Mouse (Mus musculus) testis, postnatal 10 days (tissue): ENCODE results near the gene Gtpbp1.
A peak's percentile ranks its signal among the peaks of the same experiment; 100 is the strongest.

Experiments
- DNase-seq: peaks from one replicate; pipeline ENCODE4 v3.0.0; 2021; ENCODE audit warnings: low spot score

Gene Gtpbp1

DNA sequence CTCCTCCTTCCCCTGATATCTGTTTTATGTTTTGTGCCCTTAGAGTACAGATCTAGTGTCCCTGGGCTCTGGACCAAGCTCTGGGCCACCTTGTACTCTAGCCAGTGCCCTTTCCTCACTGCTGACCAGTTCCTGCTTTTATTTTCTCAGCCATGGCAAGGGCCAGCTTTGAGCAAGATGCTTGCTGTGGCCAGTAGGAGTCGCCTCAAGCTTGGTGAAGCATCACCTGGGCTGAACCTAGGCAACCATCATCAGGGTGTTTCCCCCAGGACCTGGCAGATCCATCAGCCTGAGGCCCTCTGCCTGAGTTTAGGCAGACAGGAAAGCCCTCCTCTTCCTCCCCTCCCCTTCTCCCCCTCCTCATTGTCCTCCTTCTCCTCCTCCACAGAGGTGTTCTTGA lies 32.8 kb downstream of the Gtpbp1 start:
- DNase-seq, result peak; percentile 62

DNA sequence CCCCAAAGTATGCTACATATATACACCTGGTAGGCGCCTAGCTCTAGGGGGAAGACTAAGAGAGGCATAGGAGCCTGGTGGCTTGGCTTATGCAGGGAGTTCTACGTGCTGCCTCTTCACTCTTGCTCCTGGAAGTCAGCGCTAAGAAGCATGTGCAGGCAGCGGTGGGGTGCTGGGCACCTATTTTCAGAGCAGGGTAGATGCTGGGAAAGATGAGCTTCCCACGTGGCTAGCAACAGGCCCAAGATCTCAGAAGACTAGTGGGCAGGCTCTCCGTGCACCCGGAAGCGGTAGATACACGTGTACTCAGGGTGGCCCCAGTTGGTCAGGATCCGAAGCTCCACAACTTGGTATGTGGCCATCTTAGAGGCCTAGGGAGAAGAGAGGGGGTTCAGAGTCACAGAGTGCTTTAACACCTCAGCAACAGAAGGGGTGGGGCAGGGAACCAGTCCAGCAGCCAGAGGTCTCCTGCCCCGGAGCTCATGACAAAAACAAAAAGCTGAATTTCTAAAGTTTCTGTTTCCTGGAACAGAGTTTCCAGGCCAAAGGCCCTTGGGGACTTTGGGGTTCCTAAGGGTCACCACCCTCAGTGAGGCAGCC lies 34.6 kb downstream of the Gtpbp1 start:
- no peak for DNase-seq

DNA sequence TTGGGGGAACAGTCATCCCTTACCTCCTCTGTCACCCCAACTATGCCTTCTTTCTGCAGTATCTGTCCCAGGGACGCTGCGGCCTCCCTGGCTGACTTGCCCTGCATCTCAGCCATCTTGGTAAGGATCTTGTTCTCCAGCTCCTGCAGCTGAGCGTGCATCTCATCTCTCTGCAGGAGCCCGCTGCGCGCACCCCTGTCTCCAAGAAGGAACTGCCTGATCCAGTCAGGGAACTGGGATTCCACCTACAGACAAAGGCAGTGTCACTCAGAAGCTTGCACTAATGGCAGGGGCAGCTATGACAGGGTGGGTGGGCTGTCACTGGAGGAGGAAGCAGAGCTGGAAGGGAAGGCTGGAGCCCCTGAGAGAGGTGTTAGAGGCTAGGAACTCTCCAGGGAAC lies 37.2 kb downstream of the Gtpbp1 start:
- no peak for DNase-seq

DNA sequence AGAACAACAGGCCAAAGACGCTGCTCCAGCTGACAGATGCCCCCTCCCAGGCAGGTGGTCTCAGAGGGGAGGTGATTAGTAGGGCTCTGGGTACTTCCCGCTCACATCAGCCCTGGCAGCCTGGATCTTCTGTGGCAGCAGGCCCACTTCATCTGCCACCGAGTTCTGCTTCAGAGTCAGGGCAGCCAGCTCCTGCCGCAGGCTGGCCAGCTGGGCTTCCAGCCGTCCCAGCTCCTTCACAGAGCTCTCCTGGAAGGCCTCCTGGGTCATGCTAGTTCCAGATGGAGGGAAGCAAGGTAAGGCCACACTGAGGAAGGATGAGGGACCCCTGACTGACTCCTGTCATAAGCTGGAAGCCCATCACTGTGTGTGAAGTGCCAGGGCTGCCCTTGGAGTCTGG lies 37.7 kb downstream of the Gtpbp1 start:
- DNase-seq, result no peak

DNA sequence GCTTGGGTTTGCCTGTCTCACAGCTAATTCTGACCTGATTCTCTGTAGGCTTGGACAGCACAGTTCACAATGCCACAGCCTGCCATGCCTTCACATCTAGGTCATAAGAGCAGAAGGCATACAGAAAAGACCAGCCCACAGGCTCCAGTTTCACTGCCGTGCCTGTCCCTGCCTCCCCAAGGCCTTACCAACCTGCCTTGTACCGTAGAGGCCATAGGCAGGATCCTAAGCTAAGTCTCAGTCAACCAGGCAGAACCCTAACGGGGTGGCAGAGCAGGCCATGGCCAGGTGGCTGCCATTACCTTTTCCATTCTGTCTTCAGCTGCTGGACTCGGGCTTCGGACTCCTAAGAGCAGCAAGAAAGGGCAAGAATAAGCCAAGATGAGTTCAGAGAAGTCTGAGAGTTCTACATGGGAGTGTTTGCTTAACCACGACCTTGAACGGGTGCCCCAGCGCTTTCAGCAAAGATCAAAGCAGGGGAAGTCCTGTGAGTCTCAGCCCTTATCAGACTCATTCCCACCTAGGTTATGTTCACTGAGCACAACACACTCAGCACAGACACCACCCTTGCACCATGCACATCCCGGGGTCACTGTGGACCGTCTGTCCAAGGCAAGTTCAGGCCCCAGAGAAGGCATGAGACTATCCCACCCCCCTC lies 38.2 kb downstream of the Gtpbp1 start:
- DNase-seq, result no peak

DNA sequence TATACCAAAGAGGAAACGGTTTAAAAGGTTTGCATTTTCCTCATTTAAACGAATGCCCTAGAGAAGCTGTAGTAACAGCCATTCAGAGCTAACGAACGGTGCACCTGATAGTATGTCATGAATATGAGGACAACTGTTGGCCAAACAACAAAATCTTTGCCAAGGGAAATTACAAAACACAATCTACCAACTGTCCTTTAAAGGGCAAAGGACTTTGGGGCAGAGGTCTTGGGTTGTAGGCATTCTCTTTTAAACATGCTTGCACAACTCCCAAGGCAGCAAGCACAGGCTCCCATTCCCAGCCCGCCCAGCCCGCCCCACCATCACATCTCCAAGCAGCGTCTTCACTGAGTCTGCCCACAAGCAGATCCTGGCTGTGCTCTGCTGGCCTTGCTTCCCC lies 40.9 kb downstream of the Gtpbp1 start:
- no peak for DNase-seq

DNA sequence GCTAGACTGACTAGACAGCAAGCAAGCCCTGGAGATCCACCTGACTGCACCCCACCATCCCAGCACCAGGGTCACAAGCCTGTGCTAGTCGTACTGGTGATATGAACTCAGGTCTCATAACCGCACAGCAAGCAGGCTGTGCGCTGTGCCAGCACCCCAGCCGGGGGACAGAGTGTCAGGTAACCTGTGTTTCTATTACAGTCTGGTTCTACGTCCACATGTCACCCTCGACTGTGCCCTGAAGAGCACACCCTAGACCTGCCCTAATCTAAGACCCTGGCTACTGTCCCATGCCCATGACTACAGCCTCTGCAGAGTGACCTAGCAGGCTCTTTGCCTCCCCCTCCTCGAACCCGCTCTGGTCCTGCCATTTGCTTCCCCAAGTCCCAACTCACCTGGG lies 42.5 kb downstream of the Gtpbp1 start:
- no peak for DNase-seq

DNA sequence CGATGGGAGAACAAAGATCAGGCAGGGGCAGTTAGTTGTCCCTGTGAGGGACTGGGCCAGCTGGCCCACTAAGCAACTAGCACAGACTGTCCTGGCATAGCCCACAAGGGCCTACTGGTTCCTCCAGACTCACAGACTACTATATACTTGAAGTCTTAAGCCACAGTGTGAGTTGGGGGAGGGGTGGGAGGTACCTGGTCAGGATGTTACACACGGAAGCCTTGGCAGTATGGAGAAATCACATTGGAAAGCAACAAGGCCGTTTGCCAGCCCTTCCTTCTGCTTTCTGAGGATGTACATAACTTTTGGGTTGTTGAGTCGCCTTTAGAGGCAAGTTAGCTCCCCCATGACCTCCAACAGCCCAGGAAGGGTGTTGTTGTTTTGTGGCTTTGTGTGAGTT lies 43.0 kb downstream of the Gtpbp1 start:
- no peak for DNase-seq

DNA sequence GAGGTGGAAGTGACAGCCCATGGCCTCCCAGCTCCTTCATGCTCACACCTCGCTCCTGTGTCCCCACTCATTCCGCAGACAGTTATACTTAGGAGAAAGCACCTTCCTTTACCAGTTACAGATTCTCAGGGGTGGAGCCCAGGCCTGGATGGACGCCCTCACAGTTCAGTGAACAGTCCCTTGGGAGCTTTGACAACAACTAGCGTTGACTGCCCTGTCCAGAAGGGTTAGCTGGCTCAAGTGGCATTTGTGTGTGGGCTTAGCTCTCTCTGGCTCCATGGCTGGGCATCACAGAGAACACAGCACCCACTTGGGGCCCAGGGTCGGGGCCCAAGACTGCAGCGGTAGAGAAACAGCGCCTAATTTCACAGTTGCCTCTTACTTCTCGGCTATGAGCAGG lies 43.7 kb downstream of the Gtpbp1 start:
- no peak for DNase-seq

DNA sequence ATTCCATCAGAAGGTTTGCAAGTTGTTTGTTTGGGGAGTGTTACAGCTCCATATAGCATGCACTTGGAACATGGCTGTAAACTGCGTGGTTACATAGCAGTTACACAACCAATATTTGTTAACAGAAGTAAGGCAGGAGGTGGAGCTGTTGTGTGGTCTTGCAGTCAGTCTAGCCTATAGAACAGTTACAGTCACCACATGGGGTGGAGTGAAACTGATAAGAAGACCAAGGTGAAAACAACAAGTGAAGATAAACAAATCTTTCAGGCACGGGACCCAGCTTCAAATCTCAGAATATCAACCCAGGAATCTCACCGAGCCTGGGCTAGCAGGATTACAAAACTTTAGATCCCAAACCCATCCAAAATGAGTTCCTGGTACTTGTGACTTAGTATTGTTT lies 50.1 kb downstream of the Gtpbp1 start:
- DNase-seq, result no peak

DNA sequence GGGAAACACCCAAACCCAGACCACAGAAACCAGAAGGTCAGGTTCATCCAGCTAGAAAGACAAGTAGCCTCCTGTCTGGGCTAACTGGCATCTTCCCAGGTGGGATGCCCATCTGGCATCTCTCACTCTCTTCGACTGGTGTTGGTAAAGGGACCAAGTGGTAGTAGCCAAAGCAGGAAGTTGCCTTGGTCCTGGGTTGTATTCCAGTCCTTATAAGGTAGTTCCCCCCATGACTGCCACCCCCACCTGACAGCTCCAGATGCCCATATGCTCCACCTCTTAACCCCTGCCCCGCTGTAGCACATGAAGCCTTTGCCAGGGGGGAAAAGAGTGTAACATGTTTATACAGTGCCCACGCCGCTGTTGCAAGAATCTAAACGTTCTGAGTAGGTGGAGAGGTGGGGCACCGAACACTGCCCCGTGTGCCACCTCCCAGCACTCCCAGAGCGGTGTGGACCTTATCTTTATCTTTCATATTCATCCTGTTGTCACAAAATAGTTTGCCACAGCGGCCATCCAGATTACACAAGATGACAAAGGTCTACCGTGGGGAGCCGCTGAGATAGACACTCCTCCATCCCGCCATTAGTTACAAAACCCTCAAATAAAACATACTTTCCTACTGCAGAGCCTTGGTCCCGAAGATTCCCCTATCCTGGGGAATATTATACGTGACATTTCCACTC lies 50.7 kb downstream of the Gtpbp1 start:
- DNase-seq, result no peak

DNA sequence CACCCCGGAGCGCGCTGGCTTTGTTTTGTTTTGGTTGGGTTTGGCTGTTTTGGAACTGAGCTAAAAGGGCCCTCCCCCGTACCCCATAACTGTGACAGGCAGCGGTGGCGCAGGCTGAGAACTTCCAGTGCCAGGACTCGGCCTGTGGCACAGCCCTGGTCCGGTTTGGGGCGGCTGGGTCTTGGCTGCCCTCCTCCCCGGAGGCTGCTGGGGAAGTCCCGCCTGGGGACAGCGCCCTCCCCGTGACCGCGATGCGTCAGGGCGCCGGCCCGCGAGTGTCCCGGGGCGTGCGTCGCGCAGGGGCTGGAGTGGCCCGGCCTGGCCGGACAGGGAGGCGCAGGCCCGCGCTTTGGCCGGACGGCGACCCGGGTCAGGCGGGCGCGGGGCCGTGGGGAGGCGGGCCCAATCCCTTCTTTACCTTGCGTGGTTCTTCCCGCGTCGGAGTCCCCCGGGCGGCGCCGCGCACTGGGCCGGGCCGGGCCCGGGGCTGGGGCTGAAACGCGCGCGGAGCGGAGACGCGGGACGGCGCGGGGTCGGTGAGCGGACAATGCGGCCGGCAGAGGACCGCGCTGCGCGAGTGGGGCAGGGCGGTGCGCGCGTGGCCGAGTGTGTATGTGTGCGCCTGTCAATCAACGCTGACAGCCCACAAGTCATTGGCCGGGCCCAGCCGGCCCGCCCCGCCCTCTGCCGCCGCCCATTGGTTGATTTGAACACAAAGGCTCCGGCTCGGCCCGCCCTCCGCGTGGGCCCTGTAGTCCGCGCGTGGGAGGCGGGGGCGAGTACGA lies 51.5 kb downstream of the Gtpbp1 start, which contains the start of gene Sun2:
TSS of gene Sun2 (minus strand) at position 616 of the 785 bp plus-strand sequence.
- peak; percentile 97 for DNase-seq

DNA sequence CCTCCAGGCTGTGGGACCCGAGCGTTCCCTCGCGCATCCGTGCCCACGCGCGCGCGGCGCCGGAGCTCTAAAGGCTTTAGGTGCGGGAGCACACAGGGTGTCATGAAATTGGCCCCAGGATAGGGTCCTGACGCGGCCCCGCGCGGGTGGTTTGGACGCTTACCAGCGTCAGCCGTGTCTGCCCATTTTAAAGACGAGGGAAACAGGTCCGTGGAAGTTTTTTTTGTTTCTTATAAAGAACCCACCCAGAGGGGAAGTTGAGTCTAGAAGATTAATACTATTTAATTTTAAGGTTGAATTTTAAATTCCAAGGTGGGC lies 52.0 kb downstream of the Gtpbp1 start:
- no peak for DNase-seq

DNA sequence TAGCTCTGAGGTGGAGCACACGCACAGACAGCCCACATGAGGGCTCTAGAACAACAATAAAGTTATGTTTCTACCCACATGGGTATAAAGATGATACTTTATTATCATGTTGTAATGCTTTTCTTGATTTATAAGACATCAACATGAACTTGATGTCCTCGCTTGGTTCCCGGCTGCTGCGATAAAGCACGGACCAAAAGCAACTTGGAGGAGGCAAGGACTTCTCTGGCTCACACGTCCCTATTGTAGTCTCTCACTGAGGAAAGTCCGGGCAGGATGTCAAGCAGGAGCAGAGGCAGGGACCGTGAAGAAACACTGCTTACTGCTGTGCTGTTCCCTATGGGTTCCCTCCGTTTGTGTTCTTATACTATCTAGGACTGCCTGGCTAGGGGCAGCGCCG lies 53.4 kb downstream of the Gtpbp1 start:
- no peak for DNase-seq

DNA sequence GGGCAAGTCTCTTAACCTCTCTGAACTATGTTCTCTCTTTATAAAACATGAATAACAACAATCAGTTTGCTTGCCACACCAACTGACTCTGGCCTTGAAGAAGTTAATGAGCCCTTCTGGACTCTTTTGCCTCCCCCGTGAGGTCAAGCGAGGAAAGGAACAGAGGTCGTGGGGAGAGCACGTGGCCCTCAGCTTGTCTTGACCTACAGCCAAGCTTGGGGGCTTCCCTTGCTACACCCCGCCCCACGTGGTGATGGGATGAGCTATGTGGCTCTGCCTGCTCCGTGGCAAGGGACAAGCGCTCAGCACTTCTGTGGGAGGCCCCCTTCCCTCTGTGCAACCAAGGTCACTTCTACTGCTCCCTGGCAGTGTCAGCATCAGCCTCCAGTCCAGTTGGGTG lies 54.1 kb downstream of the Gtpbp1 start:
- DNase-seq, result no peak

DNA sequence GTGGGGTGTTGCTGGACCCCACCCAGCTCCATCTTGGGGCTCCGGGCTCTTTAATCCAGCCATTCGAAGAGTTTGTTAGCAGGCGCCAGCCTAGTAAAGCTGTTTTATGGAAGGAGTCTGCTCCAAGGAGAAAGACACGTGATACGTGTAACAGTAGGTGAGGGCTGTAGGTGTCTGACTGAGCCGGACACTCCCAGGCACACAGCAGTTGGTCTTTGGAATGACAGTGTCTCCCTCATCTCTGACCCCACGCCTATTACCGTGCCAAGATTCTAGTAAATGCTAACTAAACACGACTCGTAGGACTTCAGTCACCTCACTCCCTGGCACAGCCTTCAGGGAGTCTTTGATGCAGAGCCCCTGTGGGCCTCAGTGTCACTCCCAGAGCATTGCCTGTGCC lies 54.7 kb downstream of the Gtpbp1 start:
- no peak for DNase-seq

DNA sequence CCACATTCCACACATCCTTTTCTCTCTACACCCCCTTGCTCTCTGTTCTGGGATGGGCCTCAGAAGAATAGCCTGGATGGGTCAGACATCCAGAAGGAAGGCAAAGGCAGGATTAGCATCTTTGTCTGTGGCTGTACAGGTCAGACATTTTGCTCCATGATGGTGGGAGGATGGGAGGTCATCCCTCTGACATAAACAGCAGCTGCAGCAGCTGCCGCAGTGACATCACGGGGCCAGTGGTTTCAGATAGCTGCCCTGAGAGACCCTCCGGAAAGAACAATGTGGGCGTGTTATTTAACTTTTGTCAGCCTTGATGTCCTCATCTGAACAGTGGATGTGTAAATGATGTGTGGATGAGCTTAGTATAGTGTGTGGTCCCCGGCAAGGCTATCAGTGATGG lies 55.2 kb downstream of the Gtpbp1 start:
- DNase-seq, result no peak

DNA sequence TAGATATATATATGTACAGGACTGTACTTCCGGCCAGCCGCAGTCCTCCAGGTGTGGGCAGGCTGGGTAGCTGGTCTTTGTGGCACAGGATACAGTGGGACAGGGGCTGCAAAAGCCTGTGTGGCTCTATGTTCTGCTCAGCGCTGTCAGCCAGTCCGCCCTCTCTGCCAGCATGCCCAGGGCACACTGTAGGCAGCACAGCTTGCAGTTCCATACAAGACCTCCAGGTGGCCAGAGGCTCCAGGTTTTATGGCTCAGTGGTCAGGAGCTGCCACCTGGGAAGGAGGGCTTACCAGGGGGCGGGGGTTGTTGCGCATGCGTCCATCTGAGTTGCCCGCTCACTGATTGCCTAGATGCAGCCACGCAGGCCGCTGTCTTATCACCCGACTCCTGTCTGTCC lies 57.4 kb downstream of the Gtpbp1 start:
- peak; percentile 70 for DNase-seq

DNA sequence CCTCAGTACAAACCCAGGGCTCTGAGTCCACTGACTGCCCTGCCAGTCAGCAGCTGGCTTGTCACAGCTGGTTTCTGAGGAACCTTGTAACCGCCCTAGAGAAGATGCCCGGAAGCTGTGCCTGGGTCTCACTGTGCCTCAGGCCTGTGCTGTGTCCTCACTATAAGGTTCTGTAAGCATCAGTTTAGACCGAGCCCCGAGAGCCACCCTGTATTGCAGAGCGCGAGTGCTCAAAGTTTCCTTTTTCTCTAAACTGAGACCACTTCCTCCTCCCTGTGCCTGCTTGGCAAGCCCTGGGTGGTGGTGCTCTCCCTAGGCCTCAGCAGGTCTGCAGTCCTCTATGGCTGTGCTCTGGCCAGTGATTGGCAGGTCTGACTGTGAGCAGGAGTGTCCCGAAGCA lies 58.5 kb downstream of the Gtpbp1 start:
- no peak for DNase-seq

DNA sequence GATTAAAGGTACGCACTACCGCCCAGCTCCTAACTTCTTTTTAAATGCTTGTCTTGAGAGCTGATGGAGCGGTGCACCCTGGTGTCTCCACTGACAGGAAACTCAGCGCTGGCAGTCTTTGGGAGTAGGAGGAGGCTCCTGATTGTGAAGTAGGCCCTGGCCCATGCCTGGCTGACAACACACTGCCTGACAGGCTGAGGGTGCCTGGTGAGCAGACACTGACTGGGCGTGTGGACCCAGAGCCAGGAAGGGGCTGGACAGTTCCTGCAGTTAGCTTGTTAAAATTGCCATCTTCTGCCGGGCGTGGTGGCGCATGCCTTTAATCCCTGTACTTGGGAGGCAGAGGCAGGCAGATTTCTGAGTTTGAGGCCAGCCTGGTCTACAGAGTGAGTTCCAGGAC lies 59.6 kb downstream of the Gtpbp1 start:
- DNase-seq, result no peak

DNA sequence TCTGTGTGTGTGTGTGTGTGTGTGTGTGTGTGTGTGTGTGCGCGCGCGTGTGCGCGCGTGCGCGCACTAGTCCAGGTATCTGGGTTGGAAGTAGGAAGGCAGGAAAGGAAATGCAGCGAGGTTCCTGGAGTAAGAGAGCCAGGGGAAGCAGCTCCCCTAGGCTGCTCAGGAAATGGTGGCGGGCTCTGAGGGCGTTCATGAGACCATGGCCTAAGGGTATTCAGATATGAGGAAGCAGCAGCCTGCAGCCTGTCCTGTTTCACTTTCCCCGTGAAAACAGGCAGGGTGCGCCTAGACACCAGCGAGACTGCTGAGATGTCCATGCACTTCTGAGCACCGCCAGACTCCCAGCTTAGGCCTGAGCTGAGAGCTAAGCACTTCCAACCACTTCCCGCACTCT lies 61.1 kb downstream of the Gtpbp1 start:
- no peak for DNase-seq

DNA sequence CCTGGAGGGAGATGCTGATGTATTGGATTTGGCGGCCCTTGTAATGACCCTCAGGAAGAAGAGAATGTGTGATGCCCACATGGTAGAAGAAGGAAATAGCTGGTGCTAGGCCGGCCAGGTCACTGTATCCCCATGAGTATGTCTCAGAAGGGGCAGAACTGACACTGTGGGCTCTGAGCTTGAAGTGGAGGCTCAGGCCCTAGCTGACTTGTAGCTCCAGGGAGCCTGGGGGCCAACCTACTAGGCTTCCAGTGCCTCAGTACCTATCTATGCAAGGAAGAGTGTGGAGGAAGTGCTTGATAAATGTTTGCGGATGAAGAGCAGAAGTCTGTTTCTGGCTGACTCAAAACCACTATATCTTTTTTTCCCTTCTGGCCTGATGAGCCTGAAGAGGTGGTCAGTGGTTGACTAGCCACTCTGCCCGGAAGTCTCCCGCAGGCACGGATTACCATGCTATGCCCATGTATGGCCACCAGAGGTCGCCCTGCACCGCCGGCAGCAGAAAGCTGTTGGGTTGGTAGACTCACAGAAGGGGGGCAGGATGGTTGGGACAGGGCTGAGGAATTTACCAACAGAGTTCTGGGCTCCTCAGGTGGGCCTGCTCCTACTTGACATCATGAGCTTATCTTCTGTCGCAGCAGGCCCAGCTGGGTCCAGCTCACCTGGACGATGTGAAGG lies 62.2 kb downstream of the Gtpbp1 start:
- peak; percentile 85 for DNase-seq

DNA sequence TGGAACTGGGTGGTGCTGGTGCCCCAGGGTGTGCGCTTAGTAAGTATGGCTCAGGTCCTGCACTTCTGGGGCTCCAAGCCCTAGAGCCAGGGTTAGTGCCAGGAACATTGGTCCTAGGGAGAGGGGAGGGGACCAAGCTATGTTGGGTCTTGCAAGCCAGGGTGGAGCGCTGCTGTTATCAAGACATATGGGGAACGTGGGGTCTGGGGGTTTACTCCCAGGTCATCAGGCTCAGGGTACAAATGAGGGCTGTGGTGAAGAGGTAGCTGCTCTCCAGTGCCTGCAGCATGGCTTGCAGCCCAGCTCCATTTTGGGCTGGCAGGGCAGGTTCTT lies 62.7 kb downstream of the Gtpbp1 start:
- DNase-seq, result no peak
